Mouse (Mus musculus) midbrain, embryonic 15.5 days (tissue): ENCODE measurements around the gene Exoc6. TPM values are rescaled to one million over a fixed set of nuclear protein-coding genes. Genes with fewer than 3 reads are reported as not detected.

Experiments used
- ATAC-seq: fragments of 200-750 bp; cut with Nextera tagmentation; replicated peaks from 2 replicates; pipeline ENCODE4 v1.8.0; 2017; ENCODE audit warnings: moderate TSS enrichment
- H3K27ac ChIP-seq: fragments of 300-500 bp; sonication (generic); 2 replicates; pipeline ENCODE4 v1.5.1; 2015; ENCODE audit warnings: mild to moderate bottlenecking, inconsistent platforms
- H3K27me3 ChIP-seq: fragments of 300-500 bp; sonication (generic); replicated peaks from 2 replicates; pipeline ENCODE4 v1.6.1; 2015; ENCODE audit warnings: inconsistent platforms
- H3K36me3 ChIP-seq: fragments of 300-500 bp; sonication (generic); replicated peaks from 2 replicates; pipeline ENCODE4 v1.6.1; 2015; ENCODE audit warnings: inconsistent platforms
- H3K4me1 ChIP-seq: fragments of 300-500 bp; sonication (generic); 2 replicates; pipeline ENCODE4 v1.6.1; 2015; ENCODE audit warnings: inconsistent platforms
- H3K4me2 ChIP-seq: fragments of 300-500 bp; sonication (generic); 2 replicates; pipeline ENCODE4 v1.6.1; 2015; ENCODE audit warnings: inconsistent platforms, mild to moderate bottlenecking, moderate library complexity
- H3K4me3 ChIP-seq: fragments of 300-500 bp; sonication (generic); 2 replicates; pipeline ENCODE4 v1.5.1; 2015; ENCODE audit warnings: mild to moderate bottlenecking, inconsistent platforms
- H3K9ac ChIP-seq: fragments of 300-500 bp; sonication (generic); 2 replicates; pipeline ENCODE4 v1.6.1; 2015; ENCODE audit warnings: mild to moderate bottlenecking, inconsistent platforms
- H3K9me3 ChIP-seq: fragments of 300-500 bp; sonication (generic); 2 replicates; pipeline ENCODE4 v1.6.1; 2016; ENCODE audit warnings: inconsistent platforms
- WGBS: fragments of 180-500 bp; shearing (Covaris S2); methylation state at CpG from one replicate; pipeline ENCODE4 v1.1.7; 2015; ENCODE audit warnings: mixed read lengths; 5-methylcytosine and 5-hydroxymethylcytosine counted together
- polyA plus RNA-seq: library from polyadenylated mRNA; unstranded; fragments of >200 nt; fragmentation: Nextera tagmentation; extraction: Ambion mirVana; gene quantifications from 2 replicates; pipeline ENCODE4 v1.2.1, GENCODE M21; 2015

Exoc6 gene
- polyA plus RNA-seq, 1 experiment from 2014 or later, result 22.1 TPM

DNA sequence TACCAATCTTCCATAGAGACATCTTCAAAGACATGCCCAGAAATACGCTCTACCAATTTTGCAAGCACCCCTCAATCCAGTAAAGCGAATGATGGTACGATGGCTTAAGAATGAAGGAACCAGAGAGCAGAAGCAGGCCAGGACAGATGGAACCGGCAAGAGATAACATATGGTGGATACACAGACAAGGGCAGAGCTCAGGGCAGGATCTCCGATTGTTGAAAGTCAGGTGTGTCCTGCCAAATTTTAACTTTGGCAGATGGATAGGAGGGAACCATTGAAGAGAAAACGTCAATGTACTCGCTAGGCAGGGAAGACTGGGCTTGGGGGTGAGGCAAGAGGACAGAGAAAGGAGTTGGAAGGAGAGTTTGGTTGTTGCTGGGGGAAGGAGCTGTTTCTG is 176.4 kb downstream of the Exoc6 start:
- no peak overlapping the region for H3K4me2 ChIP-seq
- ATAC-seq, result no peak
- H3K27me3 ChIP-seq, result no peaks in the 10 kb centered on the region
- no peaks in the 10 kb centered on the region for H3K36me3 ChIP-seq
- no peak overlapping the region for H3K9ac ChIP-seq
- H3K27ac ChIP-seq, result no peak overlapping the region
- 93% methylated on average over 7 of the region's 7 CpGs for WGBS
- no peaks in the 10 kb centered on the region for H3K4me1 ChIP-seq
- no peaks in the 10 kb centered on the region for H3K9me3 ChIP-seq
- H3K4me3 ChIP-seq, result no peak overlapping the region

DNA sequence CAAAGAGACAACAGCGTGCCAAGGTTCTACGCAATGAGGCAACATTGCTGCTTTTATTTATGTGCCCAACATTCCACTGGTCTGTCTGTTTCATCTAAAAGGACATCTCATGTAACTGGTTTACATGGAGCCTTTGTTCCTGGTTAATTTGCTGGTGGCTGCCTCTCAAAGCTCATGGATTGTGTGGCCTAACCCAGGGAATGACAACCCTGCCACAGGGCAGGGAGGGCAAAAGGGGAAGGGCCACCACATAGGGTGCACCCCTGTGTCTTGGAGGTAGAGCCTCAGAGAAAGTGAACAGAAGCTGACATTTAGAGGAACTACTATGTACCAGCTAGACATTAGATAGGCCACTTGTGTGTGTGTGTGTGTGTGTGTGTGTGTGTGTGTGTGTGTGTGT is 177.1 kb downstream of the Exoc6 start:
- WGBS, result 93% methylated on average over 2 of the region's 2 CpGs
- H3K27ac ChIP-seq, result no peak overlapping the region
- no peaks in the 10 kb centered on the region for H3K9me3 ChIP-seq
- H3K36me3 ChIP-seq, result no peaks in the 10 kb centered on the region
- no peak overlapping the region for H3K9ac ChIP-seq
- no peak overlapping the region for H3K4me2 ChIP-seq
- H3K4me3 ChIP-seq, result no peak overlapping the region
- H3K27me3 ChIP-seq, result no peaks in the 10 kb centered on the region
- H3K4me1 ChIP-seq, result no peaks in the 10 kb centered on the region
- no peak for ATAC-seq

Other genes with a start within 250 kb of the Exoc6 start
- gene Ide, start 212.6 kb upstream of the Exoc6 start, polyA plus RNA-seq, result 37.8 and 39.0 TPM in 2 replicates
- gene Kif11, start 174.0 kb upstream of the Exoc6 start, polyA plus RNA-seq, result 8.4 and 11.3 TPM in 2 replicates
- gene Hhex, start 115.6 kb upstream of the Exoc6 start, polyA plus RNA-seq, result 5.1 and 5.2 TPM in 2 replicates
- not detected in 2 replicates for gene Cyp26c1, start 135.2 kb downstream of the Exoc6 start, polyA plus RNA-seq
- gene Cyp26a1, start 147.4 kb downstream of the Exoc6 start, polyA plus RNA-seq, result not detected in 2 replicates